Mouse (Mus musculus): ENCODE measurements around the gene Rasgrf2.

DNA sequence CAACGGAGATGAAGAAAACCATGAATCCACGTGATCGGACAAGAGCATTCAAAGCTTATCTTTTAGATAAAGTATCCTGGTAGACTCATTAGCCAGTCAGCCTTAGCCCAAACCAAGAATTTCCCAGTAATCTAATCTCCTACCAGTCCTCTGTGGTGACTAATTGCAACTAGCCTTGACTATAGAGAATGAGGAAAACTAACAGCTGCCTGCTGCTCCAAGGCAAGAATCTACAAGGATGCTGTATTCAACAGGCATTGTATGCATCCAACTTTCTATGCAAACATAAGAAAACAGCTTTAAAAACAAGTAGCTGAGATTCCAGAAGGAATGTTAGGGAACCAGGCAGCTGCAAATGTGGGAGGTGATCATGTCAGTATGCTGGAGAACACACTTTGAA lies 149.4 kb downstream of the Rasgrf2 start:
- TF ChIP-seq CTCF (IDR thresholded peaks at IDR 0.05; ENCODE audit: insufficient read depth, low read depth, low read length) (no peak), POLR2A (IDR thresholded peaks at IDR 0.05; ENCODE audit: insufficient read depth, low read depth, low read length) (no peak)
